Comparison of ENCODE assay signal across 8 mouse cellular contexts in the genomic region with DNA sequence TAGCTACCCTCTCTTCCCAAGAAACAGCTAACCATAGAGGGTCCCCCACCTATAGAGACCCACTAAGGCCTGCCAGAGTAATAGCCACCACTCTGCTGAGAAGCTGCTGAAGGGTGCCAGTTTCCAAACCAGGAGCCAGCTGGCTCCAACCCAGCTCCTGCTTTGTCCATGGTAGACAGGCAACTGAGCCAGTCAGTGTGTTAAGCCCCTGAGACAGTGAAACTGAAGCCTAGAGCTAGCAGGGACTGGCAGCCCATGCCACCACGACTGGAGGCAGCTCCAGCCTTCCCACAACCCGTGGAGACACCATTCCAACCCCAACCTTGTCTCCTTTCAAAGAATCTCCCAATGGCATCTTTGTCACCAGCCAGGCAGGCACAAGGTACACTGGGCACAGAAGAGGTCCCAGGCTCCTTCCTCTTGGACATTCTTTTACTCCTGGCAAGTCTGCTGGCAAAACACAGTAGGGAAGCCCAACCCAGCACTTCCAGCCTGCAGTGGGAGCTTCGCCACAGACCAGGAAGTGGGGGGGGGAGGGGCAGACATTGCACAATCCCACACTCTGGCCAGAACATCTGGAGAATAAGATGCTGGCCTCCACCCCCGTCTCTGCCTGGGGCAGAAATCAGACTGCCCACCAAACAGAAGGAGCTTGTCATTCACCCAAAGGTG. TPM values are rescaled to one million over a fixed set of nuclear protein-coding genes. Genes with fewer than 3 reads are reported as not detected.
DNase-seq lines count a peak whose midpoint lies in the region; ATAC-seq and TF ChIP-seq lines count a peak whose summit lies in the region.

No protein-coding gene starts in this region.

- TF ChIP-seq CTCF in cerebellum, adult 2 months (IDR thresholded peaks at IDR 0.05; ENCODE audit: borderline replicate concordance, insufficient read depth, low read depth, low read length): no peak

- no peak overlapping the region for H3K9ac ChIP-seq in hindbrain, embryonic 16.5 days (ENCODE audit: low read depth, low read length)
- H3K9ac ChIP-seq in liver, embryonic 12.5 days: no peak overlapping the region
- no peak overlapping the region for H3K9ac ChIP-seq in neural tube, embryonic 11.5 days (ENCODE audit: low read length)

- no peak overlapping the region for H3K4me3 ChIP-seq in cerebellum, adult 2 months (replicated peaks; ENCODE audit: insufficient read depth, low read depth, low read length)
- H3K4me3 ChIP-seq in brown adipose tissue, adult 24 weeks (ENCODE audit: insufficient read depth, low read depth, low read length): no peak overlapping the region
- no peak overlapping the region for H3K4me3 ChIP-seq in hindbrain, embryonic 16.5 days (ENCODE audit: low read length)
- H3K4me3 ChIP-seq in liver, embryonic 12.5 days: no peak overlapping the region
- no peak overlapping the region for H3K4me3 ChIP-seq in neural tube, embryonic 11.5 days (ENCODE audit: low read depth, low read length)

- no peaks in the 10 kb centered on the region for H3K27me3 ChIP-seq in cerebellum, adult 2 months (ENCODE audit: control insufficient read depth, insufficient read depth, low read length)
- no peaks in the 10 kb centered on the region; the same call in 1 of the 2 replicates for H3K27me3 ChIP-seq in hindbrain, embryonic 16.5 days (replicated peaks; ENCODE audit: control insufficient read depth, insufficient read depth, low read length)
- peaks cover 58% of the 10 kb centered on the region for H3K27me3 ChIP-seq in liver, embryonic 12.5 days (replicated peaks)
- peaks cover 6% of the 10 kb centered on the region; the same call in 1 of the 2 replicates for H3K27me3 ChIP-seq in neural tube, embryonic 11.5 days (ENCODE audit: control insufficient read depth, insufficient read depth, low read length)

- H3K4me1 ChIP-seq in cerebellum, adult 2 months (ENCODE audit: control insufficient read depth, insufficient read depth, low read length): peaks cover 28% of the 10 kb centered on the region
- peaks cover 29% of the 10 kb centered on the region for H3K4me1 ChIP-seq in brown adipose tissue, adult 24 weeks (ENCODE audit: control insufficient read depth, insufficient read depth, insufficient read length, low read length)
- H3K4me1 ChIP-seq in hindbrain, embryonic 16.5 days (ENCODE audit: control insufficient read depth, insufficient read depth, low read depth, low read length): peaks cover 46% of the 10 kb centered on the region
- peaks cover 67% of the 10 kb centered on the region for H3K4me1 ChIP-seq in liver, embryonic 12.5 days
- H3K4me1 ChIP-seq in neural tube, embryonic 11.5 days (ENCODE audit: control insufficient read depth, insufficient read depth, low read length): peaks cover 21% of the 10 kb centered on the region

- no peak overlapping the region for H3K4me2 ChIP-seq in hindbrain, embryonic 16.5 days (ENCODE audit: low read length)
- H3K4me2 ChIP-seq in liver, embryonic 12.5 days: peak overlapping the region; percentile 1; the same call in 1 of the 2 replicates
- H3K4me2 ChIP-seq in neural tube, embryonic 11.5 days (ENCODE audit: low read depth): no peak overlapping the region

- no peaks in the 10 kb centered on the region for H3K36me3 ChIP-seq in hindbrain, embryonic 16.5 days (ENCODE audit: control insufficient read depth, insufficient read depth, low read length)
- peaks cover 19% of the 10 kb centered on the region for H3K36me3 ChIP-seq in liver, embryonic 12.5 days
- no peaks in the 10 kb centered on the region; the same call in 1 of the 2 replicates for H3K36me3 ChIP-seq in neural tube, embryonic 11.5 days (ENCODE audit: control insufficient read depth, insufficient read depth, low read length)

- H3K27ac ChIP-seq in cerebellum, adult 2 months (ENCODE audit: insufficient read depth, low read length): peak overlapping the region; percentile 12; the same call in 1 of the 2 replicates
- peak overlapping the region; percentile 80 for H3K27ac ChIP-seq in brown adipose tissue, adult 24 weeks (replicated peaks; ENCODE audit: low read depth, low read length)
- H3K27ac ChIP-seq in hindbrain, embryonic 16.5 days (ENCODE audit: low read depth, low read length): peak overlapping the region; percentile 70
- peak overlapping the region; percentile 85 for H3K27ac ChIP-seq in liver, embryonic 12.5 days
- peak overlapping the region; percentile 11; the same call in 1 of the 2 replicates for H3K27ac ChIP-seq in neural tube, embryonic 11.5 days (ENCODE audit: low read depth, low read length)

- H3K9me3 ChIP-seq in hindbrain, embryonic 16.5 days (ENCODE audit: control insufficient read depth, low read length): no peaks in the 10 kb centered on the region
- no peaks in the 10 kb centered on the region for H3K9me3 ChIP-seq in liver, embryonic 12.5 days (replicated peaks)
- no peaks in the 10 kb centered on the region for H3K9me3 ChIP-seq in neural tube, embryonic 11.5 days (ENCODE audit: control insufficient read depth, low read length)

- DNase-seq in cerebellum, adult 2 months: peak in 1 of 2 experiments; percentile 37
- no peak for DNase-seq in cerebellum, adult 11 months
- DNase-seq in gastrocnemius, postnatal 25 days: peak; percentile 89
- DNase-seq in neural tube, embryonic 11.5 days (ENCODE audit: low spot score): peak; percentile 38

- TF ChIP-seq POLR2A in cerebellum, adult 2 months (IDR thresholded peaks at IDR 0.05; ENCODE audit: borderline replicate concordance, insufficient read depth, low read length): no peak

- ATAC-seq in hindbrain, embryonic 16.5 days: peak; percentile 22; the same call in 1 of the 2 replicates
- ATAC-seq in liver, embryonic 12.5 days: no peak
- ATAC-seq in neural tube, embryonic 11.5 days (ENCODE audit: insufficient read depth, low FRiP score, low TSS enrichment): no peak
- ATAC-seq in monocyte, adult 5-6 weeks (replicated peaks; ENCODE audit: insufficient number of reproducible peaks, low FRiP score, low TSS enrichment, poor library complexity, severe bottlenecking): no peak

- 27% methylated on average over 4 of the region's 4 CpGs for WGBS in cerebellum, adult 2 months
- WGBS in hindbrain, embryonic 16.5 days: 16% methylated on average over 4 of the region's 4 CpGs
- 6% methylated on average over 4 of the region's 4 CpGs for WGBS in liver, embryonic 12.5 days (ENCODE audit: insufficient replicate concordance)
- WGBS in neural tube, embryonic 11.5 days: 35% methylated on average over 4 of the region's 4 CpGs

RNA-seq across cellular contexts. Expression of gene Mpg, which starts 1.7 kb away (rescaled TPM):
- polyA plus RNA-seq in cerebellum, adult 2 months (2012; rRNA removed): 14.8 and 15.2 TPM in 2 replicates
- polyA plus RNA-seq in brown adipose tissue, adult 24 weeks (2012; ENCODE audit: insufficient read depth, insufficient read length, missing spikeins): 7.6 and 9.3 TPM in 2 replicates
- total RNA-seq in gastrocnemius, postnatal 25 days (2021): 1 to 10 TPM; 6.1 to 6.2 TPM
- 34.7 and 35.0 TPM in 2 replicates for polyA plus RNA-seq in hindbrain, embryonic 16.5 days (2015; fragmentation: Nextera tagmentation; extraction: Ambion mirVana)
- polyA plus RNA-seq in liver, embryonic 12.5 days (2016; fragmentation: Nextera tagmentation; extraction: Ambion mirVana): 25.7 and 27.2 TPM in 2 replicates
- polyA plus RNA-seq in neural tube, embryonic 11.5 days (2014; fragmentation: Nextera tagmentation; extraction: Ambion mirVana): 29.4 and 31.2 TPM in 2 replicates
- total RNA-seq in monocyte, adult 5-6 weeks (2017): 6.3 to 14.3 TPM (median 9.1 TPM) in 3 replicates

RNA-seq across cellular contexts. Expression of gene Rhbdf1, which starts 2.5 kb away (rescaled TPM):
- 31.3 and 32.1 TPM in 2 replicates for polyA plus RNA-seq in cerebellum, adult 2 months (2012; rRNA removed)
- polyA plus RNA-seq in brown adipose tissue, adult 24 weeks (2012; ENCODE audit: insufficient read depth, insufficient read length, missing spikeins): 8.9 and 11.6 TPM in 2 replicates
- total RNA-seq in gastrocnemius, postnatal 25 days (2021): 10 to 100 TPM; 22.1 to 25.4 TPM
- 27.1 and 28.7 TPM in 2 replicates for polyA plus RNA-seq in hindbrain, embryonic 16.5 days (2015; fragmentation: Nextera tagmentation; extraction: Ambion mirVana)
- 12.0 and 14.1 TPM in 2 replicates for polyA plus RNA-seq in liver, embryonic 12.5 days (2016; fragmentation: Nextera tagmentation; extraction: Ambion mirVana)
- polyA plus RNA-seq in neural tube, embryonic 11.5 days (2014; fragmentation: Nextera tagmentation; extraction: Ambion mirVana): 24.6 and 24.7 TPM in 2 replicates
- 0.48 to 2.3 TPM (median 1.9 TPM) in 3 replicates for total RNA-seq in monocyte, adult 5-6 weeks (2017)

RNA-seq across cellular contexts. Expression of gene Snrnp25, which starts 19.4 kb away (rescaled TPM):
- 48.2 and 51.5 TPM in 2 replicates for polyA plus RNA-seq in cerebellum, adult 2 months (2012; rRNA removed)
- polyA plus RNA-seq in brown adipose tissue, adult 24 weeks (2012; ENCODE audit: insufficient read depth, insufficient read length, missing spikeins): 14.6 and 22.6 TPM in 2 replicates
- 1 to 10 TPM; 6.7 to 9.1 TPM for total RNA-seq in gastrocnemius, postnatal 25 days (2021)
- 45.6 and 49.9 TPM in 2 replicates for polyA plus RNA-seq in hindbrain, embryonic 16.5 days (2015; fragmentation: Nextera tagmentation; extraction: Ambion mirVana)
- 103 TPM in 2 replicates for polyA plus RNA-seq in liver, embryonic 12.5 days (2016; fragmentation: Nextera tagmentation; extraction: Ambion mirVana)
- 73.4 and 80.3 TPM in 2 replicates for polyA plus RNA-seq in neural tube, embryonic 11.5 days (2014; fragmentation: Nextera tagmentation; extraction: Ambion mirVana)
- total RNA-seq in monocyte, adult 5-6 weeks (2017): 17.2 to 21.3 TPM (median 19.0 TPM) in 3 replicates

RNA-seq across cellular contexts. Expression of gene Il9r, which starts 24.5 kb away (rescaled TPM):
- not detected in 2 replicates for polyA plus RNA-seq in cerebellum, adult 2 months (2012; rRNA removed)
- polyA plus RNA-seq in brown adipose tissue, adult 24 weeks (2012; ENCODE audit: insufficient read depth, insufficient read length, missing spikeins): not detected in 2 replicates
- not detected for total RNA-seq in gastrocnemius, postnatal 25 days (2021)
- polyA plus RNA-seq in hindbrain, embryonic 16.5 days (2015; fragmentation: Nextera tagmentation; extraction: Ambion mirVana): not detected in 2 replicates
- polyA plus RNA-seq in liver, embryonic 12.5 days (2016; fragmentation: Nextera tagmentation; extraction: Ambion mirVana): 0.22 and 0.30 TPM in 2 replicates
- polyA plus RNA-seq in neural tube, embryonic 11.5 days (2014; fragmentation: Nextera tagmentation; extraction: Ambion mirVana): 0.07 TPM in 1 of 2 replicates, not detected in the other
- total RNA-seq in monocyte, adult 5-6 weeks (2017): 0.11 to 4.6 TPM (median 3.1 TPM) in 3 replicates

RNA-seq across cellular contexts. Expression of gene Nprl3, which starts 42.9 kb away (rescaled TPM):
- polyA plus RNA-seq in cerebellum, adult 2 months (2012; rRNA removed): 81.0 and 86.9 TPM in 2 replicates
- polyA plus RNA-seq in brown adipose tissue, adult 24 weeks (2012; ENCODE audit: insufficient read depth, insufficient read length, missing spikeins): 18.2 and 19.3 TPM in 2 replicates
- total RNA-seq in gastrocnemius, postnatal 25 days (2021): 10 to 100 TPM; 21.7 to 23.3 TPM
- 42.6 and 43.9 TPM in 2 replicates for polyA plus RNA-seq in hindbrain, embryonic 16.5 days (2015; fragmentation: Nextera tagmentation; extraction: Ambion mirVana)
- 34.6 and 39.1 TPM in 2 replicates for polyA plus RNA-seq in liver, embryonic 12.5 days (2016; fragmentation: Nextera tagmentation; extraction: Ambion mirVana)
- polyA plus RNA-seq in neural tube, embryonic 11.5 days (2014; fragmentation: Nextera tagmentation; extraction: Ambion mirVana): 29.0 and 33.0 TPM in 2 replicates
- 15.3 to 23.5 TPM (median 19.7 TPM) in 3 replicates for total RNA-seq in monocyte, adult 5-6 weeks (2017)

Comparison
In these comparisons a context has a peak if more than half of its experiments do, and no peak if none do; other contexts are left out.
1. H3K27ac ChIP-seq: peak in every context shown above with its lines; median percentile 85 in liver, embryonic 12.5 days; 80 in brown adipose tissue, adult 24 weeks; 70 in hindbrain, embryonic 16.5 days; 12 in cerebellum, adult 2 months; 11 in neural tube, embryonic 11.5 days.